Mouse (Mus musculus) CH12.LX (cell line): ENCODE results near the gene Rnf126. TPM values are rescaled to one million over a fixed set of nuclear protein-coding genes. Genes with fewer than 3 reads are reported as not detected.

Source experiments
- DNase-seq: peaks from one replicate; pipeline ENCODE4 v3.0.0-alpha.2; 2013; ENCODE audit errors: extremely low read depth
- H3K27ac ChIP-seq: 2 replicates; pipeline ENCODE4 v1.5.1; 2012; ENCODE audit warnings: low read depth, mild to moderate bottlenecking, control low read depth, moderate library complexity; ENCODE audit not compliant: insufficient read depth
- H3K27me3 ChIP-seq: replicated peaks from 2 replicates; pipeline ENCODE3; 2012; ENCODE audit warnings: inconsistent platforms
- H3K36me3 ChIP-seq, 2 experiments: replicated peaks in 1 of 2; 2 replicates each; pipeline versions ENCODE3 to v1.6.1; 2012; ENCODE audit warnings: inconsistent platforms in 1 of 2, low read length in 1 of 2, mild to moderate bottlenecking in 1 of 2, mixed read lengths in 1 of 2, moderate library complexity in 1 of 2; ENCODE audit not compliant: control insufficient read depth in 1 of 2, insufficient read depth in 1 of 2
- H3K4me1 ChIP-seq, 2 experiments: 2 replicates each; pipeline ENCODE4 v1.6.1; 2012; ENCODE audit warnings: inconsistent platforms in 1 of 2, moderate library complexity in 1 of 2; ENCODE audit not compliant: insufficient read depth in 2 of 2, control insufficient read depth in 1 of 2
- H3K4me2 ChIP-seq: 2 replicates; pipeline ENCODE4 v1.6.1; 2012; ENCODE audit warnings: low read depth, mild to moderate bottlenecking, control low read depth; ENCODE audit not compliant: poor library complexity, insufficient read depth, severe bottlenecking
- H3K4me3 ChIP-seq, 3 experiments: fragments of 150-350 bp in 1 of 3; sonication (generic) in 1 of 3; replicated peaks in 1 of 3; 2 replicates each; pipeline versions ENCODE3 to v1.5.1; 2011 to 2012; ENCODE audit warnings: low read depth in 2 of 3, low read length in 2 of 3, mild to moderate bottlenecking in 2 of 3, moderate library complexity in 2 of 3, control low read depth in 1 of 3, improper control_type of control experiment in 1 of 3, inconsistent platforms in 1 of 3, mixed read lengths in 1 of 3; ENCODE audit not compliant: poor library complexity in 1 of 3
- H3K79me2 ChIP-seq: replicated peaks from 2 replicates; pipeline ENCODE4 v1.6.1; 2012; ENCODE audit warnings: mild to moderate bottlenecking, moderate library complexity; ENCODE audit not compliant: control insufficient read depth, poor library complexity, insufficient read depth, severe bottlenecking; ENCODE audit errors: extremely low read depth
- H3K9ac ChIP-seq: 2 replicates; pipeline ENCODE4 v1.6.1; 2012; ENCODE audit warnings: low read depth, mild to moderate bottlenecking, control low read depth, moderate library complexity; ENCODE audit not compliant: insufficient read depth
- H3K9me3 ChIP-seq: replicated peaks from 2 replicates; pipeline ENCODE3; 2012; ENCODE audit warnings: low read length, inconsistent platforms, mixed read lengths
- CHD1 ChIP-seq: IDR thresholded peaks from 2 replicates; pipeline ENCODE4 v1.6.1; 2012; ENCODE audit warnings: low read depth, low read length, improper control_type of control experiment, inconsistent platforms
- CHD2 ChIP-seq: IDR thresholded peaks from 2 replicates; pipeline ENCODE4 v1.6.1; 2011; ENCODE audit warnings: low read length, improper control_type of control experiment
- CTCF ChIP-seq, 2 experiments: IDR thresholded peaks in 1 of 2; conservative IDR thresholded peaks in 1 of 2; 2 replicates each; pipeline ENCODE4 v1.5.1; 2011 to 2012; ENCODE audit warnings: low read depth in 2 of 2, low read length in 2 of 2, improper control_type of control experiment in 1 of 2, inconsistent platforms in 1 of 2, mild to moderate bottlenecking in 1 of 2, moderate library complexity in 1 of 2
- E2F4 ChIP-seq: IDR thresholded peaks from 2 replicates; pipeline ENCODE4 v1.6.1; 2011; ENCODE audit warnings: low read depth, low read length, improper control_type of control experiment; ENCODE audit not compliant: insufficient replicate concordance
- ELF1 ChIP-seq: IDR thresholded peaks from 2 replicates; pipeline ENCODE4 v1.6.1; 2014; ENCODE audit warnings: low read depth, mild to moderate bottlenecking, inconsistent platforms, low read length, improper control_type of control experiment
- GABPA ChIP-seq: IDR thresholded peaks from 2 replicates; pipeline ENCODE4 v1.6.1; 2012; ENCODE audit warnings: low read depth, low read length, improper control_type of control experiment, inconsistent platforms; ENCODE audit not compliant: insufficient replicate concordance
- JUN ChIP-seq: IDR thresholded peaks from 2 replicates; pipeline ENCODE4 v1.6.1; 2011; ENCODE audit warnings: low read depth, mild to moderate bottlenecking, low read length, improper control_type of control experiment, moderate library complexity; ENCODE audit not compliant: insufficient read depth
- MAZ ChIP-seq: IDR thresholded peaks from 2 replicates; pipeline ENCODE4 v1.6.1; 2012; ENCODE audit warnings: low read depth, mild to moderate bottlenecking, inconsistent platforms, low read length, improper control_type of control experiment, moderate library complexity
- NELFE ChIP-seq: IDR thresholded peaks from 2 replicates; pipeline ENCODE4 v1.6.1; 2011; ENCODE audit warnings: low read depth, low read length, improper control_type of control experiment
- NRF1 ChIP-seq: IDR thresholded peaks from 2 replicates; pipeline ENCODE4 v1.6.1; 2014; ENCODE audit warnings: low read depth, mild to moderate bottlenecking, inconsistent platforms, low read length, improper control_type of control experiment, moderate library complexity
- POLR2A ChIP-seq: IDR thresholded peaks from 2 replicates; pipeline ENCODE4 v1.6.1; 2011; ENCODE audit warnings: low read depth, mild to moderate bottlenecking, improper control_type of control experiment, low read length
- SMC3 ChIP-seq: IDR thresholded peaks from 2 replicates; pipeline ENCODE4 v1.6.1; 2011; ENCODE audit warnings: low read depth, low read length, improper control_type of control experiment
- USF1 ChIP-seq: IDR thresholded peaks from 2 replicates; pipeline ENCODE4 v1.6.1; 2014; ENCODE audit warnings: low read depth, mild to moderate bottlenecking, inconsistent platforms, low read length, improper control_type of control experiment
- ZC3H11A ChIP-seq: IDR thresholded peaks from 2 replicates; pipeline ENCODE4 v1.6.1; 2012; ENCODE audit warnings: low read depth, mild to moderate bottlenecking, inconsistent platforms, low read length, improper control_type of control experiment
- dilution Hi-C: fragments of 300-500 bp; cut with MboI; formaldehyde crosslinking; loops from 2 replicates; pipeline ENCODE4 v1.14.3; 2020; ENCODE audit warnings: low sequenced_read_pairs; ENCODE audit not compliant: extremely low pct_unique_long_range_greater_than_20kb, extremely low pct_ligation_motif_present
- in situ Hi-C: fragments of 300-500 bp; cut with MboI; formaldehyde crosslinking; loops from 3 replicates; pipeline ENCODE4 v1.14.3; 2019; ENCODE audit warnings: low sequenced_read_pairs, low pct_ligation_motif_present, low pct_unique_long_range_greater_than_20kb, mixed read lengths
- polyA plus RNA-seq: library from polyadenylated mRNA; unstranded; fragments of >175 nt; gene quantifications from 2 replicates; pipeline ENCODE4 v1.2.1, GENCODE M21; 2012; ENCODE audit warnings: low read depth; ENCODE audit not compliant: insufficient read length
- total RNA-seq, 2 experiments: library from RNA; depleted of rRNA; stranded (reverse); fragments of 300-350 nt in 1 of 2; fragments of >200 nt in 1 of 2; gene quantifications; 2 replicates each; pipeline ENCODE4 v1.2.3; 2012 to 2014

Rnf126 gene
- total and polyA plus RNA-seq, 3 experiments, result 32.4 to 112 (median 67.9) TPM

DNA sequence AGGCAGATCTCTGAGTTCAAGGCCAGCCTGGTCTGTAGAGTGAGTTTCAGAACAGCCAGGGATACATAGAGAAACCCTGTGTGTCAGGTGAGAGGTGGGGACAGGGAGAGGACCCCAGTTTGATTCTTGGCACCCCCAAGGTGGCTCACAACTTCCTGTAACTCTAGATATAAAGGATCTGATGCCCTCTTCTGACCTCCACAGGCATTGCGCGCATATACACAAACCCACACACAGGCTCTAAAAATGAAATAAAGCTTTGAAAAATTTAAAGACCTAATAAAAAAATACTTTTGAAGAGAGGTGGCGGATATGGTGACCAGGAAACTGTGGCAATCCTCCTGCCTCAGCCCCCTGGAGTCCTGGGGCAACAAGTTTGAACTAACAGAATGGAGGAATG, 29.2 kb upstream of the Rnf126 start:
- DNase-seq, result no peak
- Histone ChIP-seq H3K79me2 (no peaks in the 10 kb centered on the region), H3K4me3 (no peak overlapping the region), H3K9me3 (peaks cover 5% of the 10 kb centered on the region), H3K27me3 (peaks cover 28% of the 10 kb centered on the region), H3K36me3 (no peaks in the 10 kb centered on the region), H3K9ac (no peak overlapping the region), H3K4me2 (no peak overlapping the region), H3K27ac (no peak overlapping the region), H3K4me1 (peaks cover 8 to 33% of the 10 kb centered on the region in 2 experiments)
- dilution Hi-C loops (no loop called here), in situ Hi-C loops (no loop called here)
- TF ChIP-seq ZC3H11A (no peak), CTCF (conservative IDR thresholded peaks at IDR 0.05 in 1 of 2, IDR thresholded peaks at IDR 0.05 in 1 of 2; ENCODE audit: low read depth in 2 of 2, low read length in 2 of 2) (0 out of 4 replicates have a peak, but pooled peaks of 1 of the 2 experiments have one; percentile 2)

DNA sequence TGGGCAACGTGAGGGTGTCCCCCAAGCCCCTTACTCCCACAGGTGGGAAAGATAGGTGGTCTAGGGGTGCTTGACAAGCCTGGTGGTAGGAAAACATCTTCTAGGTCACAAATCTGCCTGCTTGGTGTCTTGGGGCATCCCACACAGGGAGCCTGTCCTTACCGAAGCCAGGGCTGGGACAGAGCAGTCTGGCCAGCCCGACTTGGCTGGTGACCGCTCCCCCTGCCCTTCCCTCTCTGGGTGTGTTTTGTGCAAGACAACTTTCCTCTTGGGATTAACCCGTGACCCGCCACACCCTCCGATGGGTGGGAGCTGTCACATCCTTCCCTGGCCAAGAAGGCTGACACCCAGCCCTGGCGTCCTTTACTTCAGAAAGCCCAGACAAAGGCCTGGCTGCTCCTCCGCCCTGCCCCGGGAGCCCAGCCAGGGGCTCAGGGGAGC, 27.8 kb upstream of the Rnf126 start:
- Histone ChIP-seq H3K4me3 (no peak overlapping the region), H3K9ac (no peak overlapping the region), H3K4me1 (peaks cover 8 to 33% of the 10 kb centered on the region in 2 experiments), H3K9me3 (peaks cover 4% of the 10 kb centered on the region), H3K79me2 (no peaks in the 10 kb centered on the region), H3K27ac (no peak overlapping the region), H3K4me2 (no peak overlapping the region), H3K36me3 (no peaks in the 10 kb centered on the region), H3K27me3 (peaks cover 35% of the 10 kb centered on the region)
- no peak for DNase-seq
- in situ Hi-C loops, result no loop called here
- TF ChIP-seq CHD1 (no peak), MAZ (no peak), SMC3 (no peak), GABPA (no peak), CHD2 (no peak), USF1 (no peak), ELF1 (no peak), JUN (no peak)
- dilution Hi-C loops, result no loop called here

DNA sequence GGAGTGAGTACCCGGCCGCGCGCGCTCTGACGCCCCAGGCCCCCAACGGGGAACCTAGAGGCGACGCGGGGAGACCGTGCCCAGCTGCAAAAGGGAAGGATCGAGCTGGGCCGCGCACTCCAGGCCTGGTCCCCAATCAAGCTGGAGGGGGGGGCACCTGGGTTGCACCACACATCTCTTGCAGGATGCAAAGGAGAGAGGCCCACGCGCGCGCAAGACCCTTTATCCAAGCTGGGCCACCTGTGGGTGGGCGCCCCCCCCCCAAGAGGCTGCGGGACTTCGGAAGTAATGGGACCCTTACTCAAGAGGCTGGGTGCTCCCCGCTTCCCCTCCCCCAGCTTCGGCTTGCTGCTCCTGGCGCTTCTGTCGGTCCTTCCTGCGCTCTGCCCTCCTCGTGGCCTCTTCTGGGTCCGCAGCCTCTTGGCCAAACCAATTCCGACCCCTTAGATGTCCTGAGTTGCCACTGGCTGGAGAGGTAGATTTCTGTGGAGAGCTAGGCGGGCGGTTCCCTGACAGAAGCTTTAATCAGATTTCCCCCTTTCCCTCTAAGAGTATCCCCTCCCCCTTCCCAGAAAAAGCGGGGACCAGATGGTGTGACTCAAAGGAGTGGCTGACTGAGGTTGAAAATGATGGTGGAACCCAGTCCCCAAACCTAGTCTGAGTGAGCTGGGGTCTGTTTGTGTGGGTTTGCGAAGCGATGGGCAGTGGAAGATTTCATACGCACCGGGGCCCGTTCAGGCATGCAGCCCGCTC, 27.2 kb upstream of the Rnf126 start:
- dilution Hi-C loops (no loop called here), in situ Hi-C loops (no loop called here)
- Histone ChIP-seq H3K4me3 (peak overlapping the region; percentile 37 to 75 (median 54)), H3K9me3 (peaks cover 3% of the 10 kb centered on the region), H3K36me3 (no peaks in the 10 kb centered on the region), H3K4me2 (peak overlapping the region; percentile 69), H3K27me3 (peaks cover 40% of the 10 kb centered on the region), H3K27ac (no peak overlapping the region), H3K9ac (peak overlapping the region; percentile 62; the same call in 1 of the 2 replicates), H3K79me2 (no peaks in the 10 kb centered on the region), H3K4me1 (peaks cover 8 to 37% of the 10 kb centered on the region in 2 experiments)
- no peak for DNase-seq
- TF ChIP-seq E2F4 (no peak), NRF1 (no peak; the same call in 1 of the 2 replicates), POLR2A (no peak), NELFE (no peak), MAZ (peak; percentile 23; the same call in 1 of the 2 replicates)
